Mouse (Mus musculus) heart, embryonic 16.5 days (tissue): Measurements from ENCODE around the gene Srsf2. TPM values are rescaled to one million over a fixed set of nuclear protein-coding genes. Genes with fewer than 3 reads are reported as not detected.
"Not testable (repeated sequence)": the region's sequence is repeated elsewhere in the genome, so short reads cannot be mapped to it uniquely, and the experiment has no call there.

ENCODE experiments used
- ATAC-seq: fragments of 200-750 bp; cut with Nextera tagmentation; replicated peaks from 2 replicates; pipeline ENCODE4 v1.8.0; 2017; ENCODE audit warnings: moderate number of reproducible peaks; ENCODE audit not compliant: insufficient read depth, low FRiP score; ENCODE audit errors: extremely low read depth
- H3K27ac ChIP-seq: fragments of 300-500 bp; sonication (generic); 2 replicates; pipeline ENCODE4 v1.5.1; 2014; ENCODE audit warnings: mild to moderate bottlenecking, low read length, control low read depth, moderate library complexity
- H3K27me3 ChIP-seq: fragments of 300-500 bp; sonication (generic); 2 replicates; pipeline ENCODE4 v1.6.1; 2014; ENCODE audit warnings: low read length, mixed read lengths; ENCODE audit not compliant: control insufficient read depth, insufficient read depth
- H3K36me3 ChIP-seq: fragments of 300-500 bp; sonication (generic); 2 replicates; pipeline ENCODE4 v1.6.1; 2014; ENCODE audit not compliant: control insufficient read depth, insufficient read depth
- H3K4me1 ChIP-seq: fragments of 300-500 bp; sonication (generic); 2 replicates; pipeline ENCODE4 v1.6.1; 2014; ENCODE audit warnings: low read length, mixed read lengths; ENCODE audit not compliant: control insufficient read depth, insufficient read depth
- H3K4me2 ChIP-seq: fragments of 300-500 bp; sonication (generic); 2 replicates; pipeline ENCODE4 v1.6.1; 2014; ENCODE audit warnings: low read depth, mild to moderate bottlenecking, control low read depth, low read length
- H3K4me3 ChIP-seq: fragments of 300-500 bp; sonication (generic); 2 replicates; pipeline ENCODE4 v1.5.1; 2014; ENCODE audit warnings: mild to moderate bottlenecking, control low read depth, low read length
- H3K9ac ChIP-seq: fragments of 300-500 bp; sonication (generic); 2 replicates; pipeline ENCODE4 v1.6.1; 2014; ENCODE audit warnings: low read length, control low read depth
- H3K9me3 ChIP-seq: fragments of 300-500 bp; sonication (generic); replicated peaks from 2 replicates; pipeline ENCODE4 v1.6.1; 2016; ENCODE audit warnings: low read length; ENCODE audit not compliant: control insufficient read depth
- whole genome bisulfite sequencing: fragments of 180-500 bp; shearing (Covaris S2); extraction: QIAGEN DNeasy Blood & Tissue Kit; methylation state at CpG from one replicate; pipeline ENCODE4 v1.1.7; 2014; 5-methylcytosine and 5-hydroxymethylcytosine counted together
- polyA plus RNA-seq: library from polyadenylated mRNA; unstranded; fragments of >200 nt; fragmentation: Nextera tagmentation; extraction: Ambion mirVana; gene quantifications from 2 replicates; pipeline ENCODE4 v1.2.1, GENCODE M21; 2015

Gene Srsf2
- 516 and 543 TPM in 2 replicates for polyA plus RNA-seq

DNA sequence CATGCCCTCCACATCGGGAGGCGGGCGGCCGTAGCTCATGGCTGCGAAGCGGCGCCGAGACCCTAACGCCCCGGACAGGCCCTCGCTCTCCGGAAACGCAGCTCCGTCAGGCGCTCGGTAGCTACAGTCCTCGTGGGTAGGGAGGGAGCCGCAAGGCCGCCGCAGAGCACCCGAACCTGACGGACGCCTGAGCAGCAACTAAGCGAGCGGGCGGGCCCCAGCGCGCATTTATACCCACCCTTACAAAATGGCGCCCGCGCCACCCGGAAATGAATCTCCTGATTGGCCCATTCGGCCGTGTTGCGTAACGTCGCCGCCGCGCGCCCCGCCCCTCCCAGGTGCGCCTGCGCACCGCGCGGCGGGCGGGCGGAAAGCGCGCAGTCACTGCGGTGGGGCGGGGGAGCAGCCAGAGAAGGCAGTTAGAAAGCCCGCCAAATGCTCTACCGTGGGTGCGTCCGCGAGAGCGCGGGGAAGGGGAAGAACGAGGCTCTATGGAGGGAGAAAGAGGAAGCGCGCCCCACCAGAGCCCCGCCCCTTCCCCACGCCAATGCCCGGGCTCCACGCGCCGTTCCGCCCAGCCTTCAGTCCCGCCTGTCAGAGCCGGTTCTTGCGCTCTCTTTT, at the start of gene Srsf2:
Srsf2 (minus strand) TSS at position 204 of the 621 bp plus-strand sequence.
- Histone ChIP-seq H3K27me3 (no peaks in the 10 kb centered on the region), H3K36me3 (peaks cover 24% of the 10 kb centered on the region), H3K9ac (peak within 1 kb of the TSS; percentile 99), H3K4me1 (peaks cover 21% of the 10 kb centered on the region), H3K4me3 (peak within 1 kb of the TSS; percentile 97), H3K4me2 (peak within 1 kb of the TSS; percentile 74), H3K27ac (peak within 1 kb of the TSS; percentile 97), H3K9me3 (no peaks in the 10 kb centered on the region)
- under 1% methylated on average over 74 of the region's 74 CpGs for WGBS
- peak; percentile 84 for ATAC-seq

DNA sequence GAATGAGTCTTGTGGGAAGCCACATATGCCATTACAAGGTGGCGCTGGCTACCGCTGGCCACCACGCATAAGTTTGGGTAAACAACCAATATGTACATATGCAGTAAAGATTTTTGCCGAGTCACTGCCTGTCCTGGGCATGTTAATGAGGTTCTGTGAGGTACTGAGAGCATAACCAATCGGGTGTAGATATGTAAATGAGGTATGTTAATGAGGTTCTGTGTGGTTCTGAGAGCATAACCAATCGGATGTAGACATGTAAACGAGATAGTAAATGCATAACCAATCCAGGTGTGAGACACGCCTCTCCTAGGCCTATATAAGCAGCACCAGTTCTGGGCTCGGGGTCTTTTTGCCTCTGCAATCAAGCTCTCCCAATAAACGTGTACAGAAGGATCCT, 49.7 kb upstream of the Srsf2 start:
- not testable (repeated sequence) for H3K36me3 ChIP-seq, H3K4me3 ChIP-seq, H3K9me3 ChIP-seq, H3K4me2 ChIP-seq, H3K4me1 ChIP-seq, H3K9ac ChIP-seq, ATAC-seq, H3K27ac ChIP-seq
- WGBS, result 90% methylated on average over 10 of the region's 10 CpGs
- H3K27me3 ChIP-seq, result peaks cover 18% of the 10 kb centered on the region

DNA sequence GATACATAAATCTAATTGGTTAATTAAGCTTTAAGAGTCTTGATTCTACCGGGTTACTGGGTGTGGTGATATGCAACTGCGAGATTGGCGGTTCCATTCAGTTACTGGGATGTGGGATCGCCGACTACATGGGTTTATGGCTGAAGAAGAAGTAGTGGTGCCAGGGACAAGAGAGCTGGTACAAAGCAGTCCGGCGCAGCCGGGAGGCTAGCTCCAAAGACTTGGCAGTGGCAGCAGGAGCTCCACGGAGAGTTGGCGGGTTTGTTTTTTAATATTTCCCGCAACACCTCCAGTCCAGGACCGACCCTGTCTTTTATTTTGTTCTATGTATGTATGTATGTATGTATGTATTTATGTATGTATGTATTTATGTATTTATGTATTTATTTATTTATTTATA, 46.4 kb upstream of the Srsf2 start:
- Histone ChIP-seq H3K4me1 (no peaks in the 10 kb centered on the region), H3K36me3 (no peaks in the 10 kb centered on the region), H3K9me3 (no peaks in the 10 kb centered on the region), H3K27ac (no peak overlapping the region), H3K27me3 (peaks cover 5% of the 10 kb centered on the region), H3K9ac (no peak overlapping the region), H3K4me2 (no peak overlapping the region), H3K4me3 (no peak overlapping the region)
- WGBS, result 92% methylated on average over 12 of the region's 12 CpGs
- no peak for ATAC-seq

DNA sequence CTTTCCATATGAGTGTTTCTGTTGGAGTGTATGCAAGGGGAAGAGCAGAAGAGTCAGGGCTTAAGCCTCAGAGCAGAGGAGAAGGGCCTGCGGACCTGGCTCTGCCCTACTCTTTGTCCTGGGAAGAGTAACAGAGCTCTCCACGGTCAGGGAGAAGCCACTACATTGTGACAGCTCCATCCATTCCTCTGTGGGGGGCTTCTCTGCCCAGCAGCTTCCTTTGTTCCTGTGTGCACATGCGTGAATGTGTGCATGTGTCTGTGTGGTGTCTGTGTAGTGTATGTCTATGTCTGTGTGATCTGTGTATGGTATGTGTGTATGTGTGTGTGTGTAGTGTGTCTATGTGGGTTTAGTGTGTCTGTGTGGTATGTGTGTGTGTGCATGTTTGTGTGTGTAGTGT, 42.5 kb upstream of the Srsf2 start:
- Histone ChIP-seq H3K9me3 (0 out of 2 replicates have a peak, but pooled peaks cover 2% of the 10 kb centered on the region), H3K9ac (no peak overlapping the region), H3K4me1 (no peaks in the 10 kb centered on the region), H3K36me3 (no peaks in the 10 kb centered on the region), H3K27ac (no peak overlapping the region), H3K4me2 (no peak overlapping the region), H3K4me3 (no peak overlapping the region), H3K27me3 (peaks cover 5% of the 10 kb centered on the region; the same call in 1 of the 2 replicates)
- WGBS, result 70% methylated on average over 3 of the region's 3 CpGs
- ATAC-seq, result no peak

- no peak overlapping the region for H3K9ac ChIP-seq
- no peak overlapping the region for H3K4me3 ChIP-seq
- H3K9me3 ChIP-seq, result 0 out of 2 replicates have a peak, but pooled peaks cover 2% of the 10 kb centered on the region
- no peaks in the 10 kb centered on the region for H3K36me3 ChIP-seq
- H3K4me1 ChIP-seq, result no peaks in the 10 kb centered on the region
- peaks cover 5% of the 10 kb centered on the region; the same call in 1 of the 2 replicates for H3K27me3 ChIP-seq
- no peak overlapping the region for H3K4me2 ChIP-seq
- no peak for ATAC-seq
- H3K27ac ChIP-seq, result no peak overlapping the region
- WGBS, result 68% methylated on average over 19 of the region's 19 CpGs
These were observed 40.9 kb upstream of the Srsf2 start for GRCm38 (mm10) chr11:116893532-116894442.

GRCm38 (mm10) chr11:116887136-116887535, 34.2 kb upstream of the Srsf2 start:
- H3K4me2 ChIP-seq, result no peak overlapping the region
- H3K9me3 ChIP-seq, result 0 out of 2 replicates have a peak, but pooled peaks cover 2% of the 10 kb centered on the region
- H3K4me3 ChIP-seq, result no peak overlapping the region
- H3K4me1 ChIP-seq, result 0 out of 2 replicates have a peak, but pooled peaks cover 4% of the 10 kb centered on the region
- no peak overlapping the region for H3K9ac ChIP-seq
- no peak overlapping the region for H3K27ac ChIP-seq
- WGBS, result 59% methylated on average over 5 of the region's 5 CpGs
- no peaks in the 10 kb centered on the region for H3K36me3 ChIP-seq
- H3K27me3 ChIP-seq, result peaks cover 3% of the 10 kb centered on the region
- no peak for ATAC-seq

GRCm38 (mm10) chr11:116885275-116886151, 32.6 kb upstream of the Srsf2 start:
- Histone ChIP-seq H3K9me3 (no peaks in the 10 kb centered on the region), H3K36me3 (no peaks in the 10 kb centered on the region), H3K27ac (no peak overlapping the region), H3K27me3 (no peaks in the 10 kb centered on the region; the same call in 1 of the 2 replicates), H3K4me2 (peak overlapping the region; percentile 70), H3K9ac (peak overlapping the region; percentile 57), H3K4me3 (peak overlapping the region; percentile 45), H3K4me1 (0 out of 2 replicates have a peak, but pooled peaks cover 4% of the 10 kb centered on the region)
- WGBS, result 7% methylated on average over 27 of the region's 28 CpGs
- ATAC-seq, result 0 out of 2 replicates have a peak, but pooled peaks have one; percentile 53

DNA sequence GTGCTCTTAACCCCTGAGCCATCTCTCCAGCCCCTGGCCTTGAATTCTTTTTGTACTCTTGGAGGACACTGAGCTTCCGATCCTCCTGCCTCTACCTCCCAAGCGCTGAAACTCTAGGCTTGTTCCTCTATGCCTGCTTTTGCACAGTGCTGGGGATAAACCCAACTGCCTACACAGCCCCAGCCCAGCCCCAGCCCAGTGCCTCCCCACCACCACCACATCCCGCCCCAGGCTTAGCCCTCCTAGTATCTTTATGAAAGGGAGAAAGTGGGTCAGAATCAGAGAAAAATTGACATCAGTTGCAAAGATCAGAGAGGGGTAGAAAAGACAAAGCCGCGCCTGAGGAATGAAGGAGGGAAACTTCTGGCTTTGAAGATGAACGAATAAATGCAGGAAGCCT, 31.2 kb upstream of the Srsf2 start:
- Histone ChIP-seq H3K4me3 (no peak overlapping the region), H3K9me3 (no peaks in the 10 kb centered on the region), H3K4me2 (no peak overlapping the region), H3K27ac (no peak overlapping the region), H3K36me3 (no peaks in the 10 kb centered on the region), H3K4me1 (0 out of 2 replicates have a peak, but pooled peaks cover 4% of the 10 kb centered on the region), H3K27me3 (no peaks in the 10 kb centered on the region; the same call in 1 of the 2 replicates), H3K9ac (no peak overlapping the region)
- ATAC-seq, result no peak
- 87% methylated on average over 6 of the region's 6 CpGs for WGBS
